Mouse (Mus musculus) spleen, adult 2 months (tissue): ENCODE results near the gene Immt.

ENCODE experiments used
- CTCF ChIP-seq: fragments of 200-500 bp; IDR thresholded peaks from 2 replicates; pipeline ENCODE4 v1.5.1; 2011; ENCODE audit warnings: mild to moderate bottlenecking, inconsistent platforms; ENCODE audit not compliant: insufficient read depth, insufficient read length, insufficient replicate concordance; ENCODE audit errors: extremely low read depth
- POLR2A ChIP-seq: fragments of 200-500 bp; IDR thresholded peaks from 2 replicates; pipeline ENCODE4 v1.6.1; 2011; ENCODE audit warnings: low read depth, low read length, inconsistent platforms

DNA sequence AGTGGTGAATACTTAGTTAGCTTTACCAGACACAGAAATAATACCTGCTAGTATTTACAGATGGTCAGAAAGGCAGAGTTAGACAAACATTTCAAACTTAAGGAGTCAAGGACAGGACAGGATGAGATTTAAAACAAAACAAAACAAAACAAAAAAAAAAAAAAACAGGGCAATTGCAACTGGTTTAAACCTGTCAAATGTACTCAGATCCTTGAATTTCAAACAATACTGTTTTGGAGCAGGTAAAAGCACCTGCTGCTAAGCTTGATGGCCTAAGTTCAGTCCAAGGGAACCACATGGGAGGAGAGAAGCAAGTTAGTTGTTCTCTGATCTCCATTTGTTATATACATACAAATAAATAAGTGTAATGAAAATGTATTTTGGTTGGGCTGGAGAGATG, 8.7 kb downstream of the Immt start:
- TF ChIP-seq CTCF (no peak), POLR2A (no peak)
